Mouse (Mus musculus): Measurements from ENCODE around the gene 1700021F07Rik.
A peak's percentile ranks its signal among the peaks of the same experiment; 100 is the strongest.

Gene 1700021F07Rik

DNA sequence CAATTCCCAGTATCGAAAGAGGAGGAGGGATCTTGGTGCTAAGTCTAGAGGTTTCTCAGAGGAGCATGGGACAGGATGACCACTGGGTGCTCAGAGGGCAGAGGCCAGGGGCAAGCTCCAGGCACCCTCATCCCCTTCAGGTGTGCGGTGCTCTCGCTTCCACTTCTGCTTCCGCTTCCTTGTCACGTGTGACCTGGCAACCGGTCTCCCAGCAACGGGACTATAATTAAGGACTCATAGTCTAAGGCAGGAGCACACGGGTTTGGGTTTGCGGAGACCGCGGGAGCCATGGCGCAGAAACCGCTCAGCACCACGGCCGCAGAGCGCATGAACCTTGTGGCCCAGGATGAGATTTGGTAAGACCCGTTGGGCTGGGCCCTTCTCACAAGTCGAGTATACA, at the start of gene 1700021F07Rik:
Gene 1700021F07Rik, plus strand, starts transcription at position 211 of the 400 bp plus-strand sequence.
- DNase-seq (ENCODE audit: extremely low spot score) = no peak

DNA sequence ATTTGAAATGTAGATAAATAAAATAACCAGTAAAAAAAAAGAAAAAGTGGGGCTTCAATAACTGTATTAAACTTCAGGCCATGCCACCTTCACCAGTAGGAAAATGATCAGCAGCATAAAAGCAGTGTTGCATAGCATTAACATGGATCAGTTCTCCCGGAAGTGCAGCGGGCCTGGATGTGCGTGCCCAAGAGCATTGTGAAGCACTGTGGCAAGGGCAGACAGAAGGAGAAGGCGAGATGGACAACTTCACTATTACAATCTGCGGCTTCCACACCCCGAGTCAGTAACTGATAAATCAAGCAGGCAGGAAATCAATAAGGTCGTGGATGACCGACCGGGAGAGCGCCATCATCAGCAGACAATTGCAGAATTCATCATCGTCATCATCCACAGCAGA, 49.2 kb upstream of the 1700021F07Rik start:
- no peak for DNase-seq (ENCODE audit: extremely low spot score)

GRCm38 (mm10) chr2:173479050-173479449, 43.3 kb upstream of the 1700021F07Rik start:
- no peak for DNase-seq (ENCODE audit: extremely low spot score)

DNA sequence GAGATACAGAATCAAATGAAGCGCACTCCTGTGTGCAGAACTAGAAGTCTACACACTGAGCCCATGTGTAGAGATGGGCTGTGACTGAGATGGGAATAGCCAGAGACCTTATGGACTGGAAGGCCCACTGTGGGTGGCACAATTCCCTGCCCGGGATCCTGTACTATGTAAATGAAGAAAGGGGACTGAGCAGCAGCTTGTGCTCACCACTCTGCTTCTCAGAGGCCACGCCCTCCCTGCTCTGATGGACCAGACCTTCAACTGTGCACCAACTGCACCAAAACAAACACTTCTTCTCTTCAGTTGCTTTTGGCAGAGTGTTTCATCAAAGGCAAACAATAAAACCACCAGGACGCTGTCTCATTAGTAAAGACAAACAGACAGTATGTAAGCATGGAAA, 37.9 kb upstream of the 1700021F07Rik start:
- no peak for DNase-seq (ENCODE audit: extremely low spot score)

DNA sequence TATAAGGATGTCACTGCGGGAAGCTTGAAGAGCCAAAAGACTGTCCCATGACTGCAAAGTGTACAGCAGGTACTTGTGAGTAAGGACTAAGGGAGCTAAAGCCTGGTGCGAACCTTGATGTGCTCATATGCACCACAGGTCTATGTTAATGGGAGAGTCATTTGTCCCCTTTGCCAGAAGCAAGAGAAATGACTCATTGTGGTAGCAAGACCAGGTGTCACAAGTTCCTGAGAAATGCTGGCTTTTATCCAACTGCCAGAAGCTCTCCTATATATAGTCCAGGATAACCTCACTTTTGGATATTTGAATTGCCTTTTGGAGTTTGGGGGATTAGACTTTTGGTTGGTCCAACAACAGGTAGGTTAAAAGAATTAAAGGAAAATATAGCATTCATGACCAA, 22.8 kb upstream of the 1700021F07Rik start:
- DNase-seq (ENCODE audit: extremely low spot score) = no peak

- no peak for DNase-seq (ENCODE audit: extremely low spot score)
Observed at GRCm38 (mm10) chr2:173513977-173514376, 8.4 kb upstream of the 1700021F07Rik start.

DNA sequence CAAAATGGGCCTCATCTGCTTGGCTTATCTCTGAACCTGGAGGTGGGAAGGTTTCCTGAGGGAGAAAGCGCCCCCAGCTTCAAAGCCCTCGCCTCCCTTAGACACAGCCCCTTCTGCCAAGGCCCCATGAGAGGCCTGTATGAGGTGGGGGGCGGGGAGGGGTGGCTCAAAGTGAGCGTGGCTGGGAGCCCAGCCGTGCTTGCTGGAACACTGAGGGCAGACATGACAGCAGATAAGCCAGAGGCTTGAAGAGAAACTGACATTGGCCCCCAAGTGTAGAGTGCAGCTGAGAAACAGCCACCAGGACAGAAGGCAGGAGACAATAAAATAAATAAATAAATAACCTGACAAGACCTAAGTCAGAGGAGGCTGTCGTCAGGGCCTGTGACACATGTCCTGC, 7.2 kb upstream of the 1700021F07Rik start:
- DNase-seq (ENCODE audit: extremely low spot score) = no peak

- DNase-seq (ENCODE audit: extremely low spot score) = no peak
Observed at GRCm38 (mm10) chr2:173516150-173516855, 6.1 kb upstream of the 1700021F07Rik start.

GRCm38 (mm10) chr2:173528493-173528892, 6.1 kb downstream of the 1700021F07Rik start:
- no peak for DNase-seq (ENCODE audit: extremely low spot score)

DNA sequence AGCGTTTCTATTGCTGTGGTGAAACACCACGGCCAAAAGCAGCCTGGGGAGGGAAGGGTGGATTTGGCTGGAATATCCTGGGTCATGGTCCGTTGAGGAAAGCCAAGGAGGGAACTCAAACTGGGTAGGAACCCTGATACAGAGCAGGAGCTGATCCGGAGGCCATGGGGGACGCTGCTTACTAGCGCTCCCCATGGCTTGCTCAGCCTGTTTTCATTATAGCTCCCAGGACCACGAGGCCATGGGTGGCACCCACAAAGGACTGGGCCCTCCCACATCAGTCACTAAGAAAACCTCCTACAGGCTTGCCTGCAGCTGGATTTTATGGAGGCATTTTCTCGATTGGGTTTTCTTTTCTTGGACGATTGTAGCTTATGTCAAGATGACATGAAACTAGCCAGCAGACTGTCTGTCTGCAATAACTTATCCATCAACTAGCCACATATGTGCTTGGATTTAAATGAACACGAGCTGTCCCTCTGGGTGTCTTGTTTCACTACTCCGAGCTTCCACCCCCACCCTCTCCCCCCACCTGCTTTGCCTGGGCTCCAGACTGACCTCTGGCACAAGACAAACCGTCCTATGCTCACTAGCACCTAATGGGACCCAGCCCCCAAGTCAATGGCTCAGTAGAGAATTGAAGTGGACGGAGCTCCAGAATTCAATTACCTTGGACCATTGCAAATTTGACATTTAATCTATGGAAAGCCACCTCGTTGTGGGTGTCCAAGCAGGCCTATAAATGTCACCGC, 10.5 kb downstream of the 1700021F07Rik start:
- no peak for DNase-seq (ENCODE audit: extremely low spot score)

DNA sequence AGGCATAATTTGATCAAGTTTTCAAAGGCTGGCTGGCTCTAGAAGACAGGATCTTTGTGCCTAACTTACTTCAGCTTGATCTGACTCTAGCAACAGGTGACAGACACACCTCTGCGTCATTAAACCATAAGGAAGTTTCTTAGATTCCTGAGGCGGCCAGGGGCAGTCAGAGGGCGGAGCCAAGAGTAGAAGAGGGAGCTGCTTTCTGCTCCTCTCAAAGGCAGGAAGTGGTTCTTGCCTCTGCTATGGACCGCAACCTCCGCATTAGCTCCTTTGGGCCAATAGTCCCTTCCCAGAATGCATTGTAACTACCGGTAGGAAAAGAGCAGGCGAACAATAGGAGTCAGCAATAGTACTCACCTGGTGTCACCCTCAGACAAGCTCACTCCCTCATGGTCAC, 12.2 kb downstream of the 1700021F07Rik start:
- no peak for DNase-seq (ENCODE audit: extremely low spot score)

DNA sequence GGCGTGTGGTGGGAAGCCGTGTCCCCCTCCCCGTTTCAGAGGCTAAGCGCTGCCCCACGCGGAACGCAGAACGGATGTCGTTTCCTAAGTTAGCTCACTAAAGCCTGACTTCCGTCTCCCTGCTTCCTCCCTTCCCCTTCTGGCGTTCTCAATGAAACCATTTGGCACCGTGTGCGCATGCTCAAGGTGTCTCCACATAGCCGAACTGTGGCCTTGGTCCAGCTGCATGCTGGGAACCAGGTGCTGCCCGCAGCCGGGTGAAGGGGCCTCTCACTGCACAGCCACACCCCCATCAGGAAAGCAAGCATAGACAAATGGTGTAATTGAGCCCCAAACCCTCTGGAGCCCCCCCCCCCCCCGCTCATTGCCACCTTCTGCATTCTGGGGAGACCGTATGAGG, 13.0 kb downstream of the 1700021F07Rik start:
- no peak for DNase-seq (ENCODE audit: extremely low spot score)

- DNase-seq (ENCODE audit: extremely low spot score) = no peak
Observed at GRCm38 (mm10) chr2:173535886-173536285, 13.5 kb downstream of the 1700021F07Rik start.

- DNase-seq (ENCODE audit: extremely low spot score) = no peak
Observed at GRCm38 (mm10) chr2:173539781-173540180, 17.4 kb downstream of the 1700021F07Rik start.

DNA sequence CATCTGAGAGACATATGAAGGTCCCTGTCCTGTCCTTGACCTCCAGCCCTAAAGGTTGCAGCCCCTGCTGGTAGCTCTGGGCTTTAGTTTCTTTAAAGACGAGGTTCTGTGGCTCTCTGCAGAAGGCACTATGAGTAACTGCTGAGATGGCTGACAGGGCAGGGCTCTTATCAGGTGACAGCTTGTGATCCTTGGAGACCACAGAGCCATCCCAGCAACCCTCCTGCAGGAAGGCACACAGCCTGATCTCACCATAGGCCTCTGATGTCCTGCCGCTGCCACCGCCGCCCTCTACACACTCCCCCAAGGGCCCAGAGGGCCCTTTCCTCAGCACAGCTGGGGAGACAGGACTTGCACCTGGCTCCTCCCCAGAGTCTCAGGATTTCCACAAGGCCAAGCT, 19.4 kb downstream of the 1700021F07Rik start:
- no peak for DNase-seq (ENCODE audit: extremely low spot score)

DNA sequence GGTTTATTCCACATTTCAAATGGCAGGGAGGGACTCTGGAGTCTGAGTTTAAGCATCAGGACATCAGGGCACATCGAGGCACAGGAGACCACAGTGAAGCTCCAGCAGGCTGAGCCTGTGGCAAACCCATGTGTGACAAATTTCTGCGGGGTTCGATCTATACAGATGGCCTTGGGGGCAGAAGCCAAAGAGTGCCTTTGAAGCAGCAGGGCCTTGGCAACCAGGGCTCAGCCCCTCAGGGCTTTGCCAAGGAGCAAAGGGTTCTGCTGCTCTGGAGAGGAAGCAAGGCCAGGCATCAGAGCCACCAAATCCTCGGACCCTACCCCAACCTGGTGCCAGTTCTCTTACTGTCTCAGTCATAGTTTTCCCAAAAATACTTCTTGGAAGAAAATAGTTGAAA, 20.3 kb downstream of the 1700021F07Rik start:
- no peak for DNase-seq (ENCODE audit: extremely low spot score)

DNA sequence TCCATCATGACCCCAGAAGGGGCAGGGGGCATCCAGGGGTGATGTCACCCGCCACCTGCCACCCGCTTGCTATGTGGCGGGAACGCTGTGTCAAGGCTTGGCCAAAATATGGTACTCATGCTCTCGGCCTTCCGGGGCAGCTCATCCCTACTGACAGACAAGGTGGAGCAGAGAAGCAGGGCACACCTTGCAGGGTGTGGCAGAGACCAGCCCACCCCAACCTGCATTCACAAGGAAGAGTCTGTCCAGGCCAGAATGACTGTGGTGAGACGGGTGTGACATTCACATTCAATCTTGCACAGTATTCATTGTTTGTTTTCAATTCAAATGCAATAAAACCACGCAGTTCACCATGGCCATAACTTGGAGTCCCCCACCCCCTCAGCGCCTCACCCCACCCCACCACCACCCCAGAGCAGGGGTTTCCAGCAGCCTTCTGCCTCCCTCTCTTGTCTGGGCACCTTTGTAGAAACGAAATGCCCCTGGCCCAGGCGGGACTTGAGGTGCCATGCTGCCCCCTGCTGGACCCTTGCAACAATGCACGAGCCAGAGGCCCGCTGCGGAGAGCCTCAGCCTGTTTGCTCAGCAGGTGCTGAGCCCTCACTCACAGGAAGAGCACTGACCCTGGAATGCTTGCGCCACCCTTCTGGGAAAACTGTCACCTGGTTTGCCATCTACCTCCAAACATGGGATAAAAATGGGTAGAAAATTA, 23.8 kb downstream of the 1700021F07Rik start:
- DNase-seq (ENCODE audit: extremely low spot score) = peak; percentile 73

DNA sequence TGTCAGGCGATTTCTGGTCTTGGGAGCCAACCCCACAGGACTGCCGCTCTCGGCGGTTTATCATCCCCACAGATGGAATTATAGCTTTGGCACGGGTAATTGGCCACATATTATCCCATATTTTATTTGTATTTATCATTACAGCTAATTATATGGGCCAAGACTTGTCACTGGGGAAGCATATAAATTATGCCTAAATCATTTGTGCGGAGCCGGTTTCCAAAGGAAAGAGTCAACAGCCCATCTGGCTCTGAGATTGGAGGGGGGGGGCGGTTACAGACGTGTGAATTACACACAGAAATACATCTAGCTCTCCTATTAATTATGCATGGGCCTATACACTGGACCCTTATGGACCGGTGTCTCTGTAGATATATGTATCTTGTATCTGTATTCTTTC, 26.9 kb downstream of the 1700021F07Rik start:
- DNase-seq (ENCODE audit: extremely low spot score) = no peak

GRCm38 (mm10) chr2:173550681-173551080, 28.3 kb downstream of the 1700021F07Rik start:
- DNase-seq (ENCODE audit: extremely low spot score) = no peak

DNA sequence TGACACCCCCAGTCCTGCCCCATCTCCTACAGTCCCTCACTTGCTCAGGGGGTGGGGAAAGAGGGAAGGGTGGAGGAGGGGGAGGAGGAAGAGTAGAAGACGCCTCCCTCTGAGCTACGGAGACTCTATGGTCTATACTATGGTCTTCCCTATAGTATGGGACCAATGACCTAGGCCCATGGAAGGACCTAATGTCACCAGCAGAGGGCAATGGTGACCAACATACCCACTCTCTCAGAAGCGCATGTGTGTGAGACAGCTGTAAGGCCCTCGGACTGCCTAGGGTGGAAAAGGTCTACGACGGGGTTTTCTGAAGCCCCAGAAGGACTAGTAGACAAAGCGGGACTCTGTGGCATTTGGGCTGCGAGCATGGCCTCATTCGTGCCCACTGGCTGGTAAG, 31.5 kb downstream of the 1700021F07Rik start:
- DNase-seq (ENCODE audit: extremely low spot score) = peak; percentile 53

- DNase-seq (ENCODE audit: extremely low spot score) = no peak
Observed at GRCm38 (mm10) chr2:173558754-173559396, 36.5 kb downstream of the 1700021F07Rik start.

GRCm38 (mm10) chr2:173561851-173562442, 39.6 kb downstream of the 1700021F07Rik start:
- DNase-seq (ENCODE audit: extremely low spot score) = peak; percentile 57
